Mouse (Mus musculus) megakaryocyte, adult 5-6 weeks (primary cell): ENCODE data around the gene Msh3. TPM values are rescaled to one million over a fixed set of nuclear protein-coding genes. Genes with fewer than 3 reads are reported as not detected.

ENCODE experiments used
- ATAC-seq: 2 replicates; pipeline ENCODE4 v1.8.0; 2016; ENCODE audit warnings: mild to moderate bottlenecking, inconsistent platforms; ENCODE audit not compliant: poor library complexity, severe bottlenecking
- total RNA-seq, 2 experiments: library from RNA; stranded (forward) in 1 of 2; stranded (reverse) in 1 of 2; fragments of 153-499, 151-499 nt in 1 of 2; fragments of 221-1000, 200-1000 nt in 1 of 2; gene quantifications; 2 replicates each; pipeline versions ENCODE4 v1.2.3 to v1.2.4; 2015 to 2017

The Msh3 gene
- total RNA-seq, 2 experiments from 2014 or later = 21.3 to 27.5 TPM

- no peak for ATAC-seq
Observed at GRCm38 (mm10) chr13:92332103-92332879, 22.5 kb downstream of the Msh3 start.

- no peak for ATAC-seq
Observed at GRCm38 (mm10) chr13:92330621-92331020, 24.2 kb downstream of the Msh3 start.

- ATAC-seq = no peak
Observed at GRCm38 (mm10) chr13:92328000-92328399, 26.8 kb downstream of the Msh3 start.

GRCm38 (mm10) chr13:92326030-92326429 is 28.8 kb downstream of the Msh3 start:
- ATAC-seq = no peak

GRCm38 (mm10) chr13:92320770-92321169 is 34.0 kb downstream of the Msh3 start:
- ATAC-seq = peak; percentile 82

GRCm38 (mm10) chr13:92314613-92315012 is 40.2 kb downstream of the Msh3 start:
- ATAC-seq = no peak

GRCm38 (mm10) chr13:92305680-92306079 is 49.1 kb downstream of the Msh3 start, which contains the start of gene Gm20379:
Gene Gm20379 (plus strand): TSS chr13:92305980.
- ATAC-seq = no peak

- no peak for ATAC-seq
Observed at GRCm38 (mm10) chr13:92304291-92304690, 50.5 kb downstream of the Msh3 start.

GRCm38 (mm10) chr13:92303062-92303948 is 51.5 kb downstream of the Msh3 start:
- no peak for ATAC-seq

GRCm38 (mm10) chr13:92302466-92302865 is 52.3 kb downstream of the Msh3 start:
- ATAC-seq = no peak

GRCm38 (mm10) chr13:92301754-92302153 is 53.0 kb downstream of the Msh3 start:
- no peak for ATAC-seq

GRCm38 (mm10) chr13:92299522-92299921 is 55.3 kb downstream of the Msh3 start:
- ATAC-seq = no peak

GRCm38 (mm10) chr13:92297021-92297420 is 57.8 kb downstream of the Msh3 start:
- ATAC-seq = no peak

GRCm38 (mm10) chr13:92296490-92296889 is 58.3 kb downstream of the Msh3 start:
- ATAC-seq = no peak

GRCm38 (mm10) chr13:92293883-92294282 is 60.9 kb downstream of the Msh3 start:
- ATAC-seq = no peak

GRCm38 (mm10) chr13:92291605-92292004 is 63.2 kb downstream of the Msh3 start:
- no peak for ATAC-seq

- no peak for ATAC-seq
Observed at GRCm38 (mm10) chr13:92277027-92277426, 77.8 kb downstream of the Msh3 start.

GRCm38 (mm10) chr13:92275292-92275691 is 79.5 kb downstream of the Msh3 start:
- no peak for ATAC-seq

- peak; percentile 95 for ATAC-seq
Observed at GRCm38 (mm10) chr13:92274274-92275198, 80.3 kb downstream of the Msh3 start.

- peak; percentile 80 for ATAC-seq
Observed at GRCm38 (mm10) chr13:92267076-92267475, 87.7 kb downstream of the Msh3 start.

GRCm38 (mm10) chr13:92263566-92263965 is 91.2 kb downstream of the Msh3 start:
- ATAC-seq = no peak
